Mouse (Mus musculus) limb, embryonic 10.5 days (tissue): ENCODE data around the gene Rnf11. TPM values are rescaled to one million over a fixed set of nuclear protein-coding genes. Genes with fewer than 3 reads are reported as not detected.
"Not testable (repeated sequence)": the region's sequence is repeated elsewhere in the genome, so short reads cannot be mapped to it uniquely, and the experiment has no call there.

ENCODE experiments used
- DNase-seq: peaks from one replicate; pipeline ENCODE4 v3.0.0-alpha.2; 2017; ENCODE audit warnings: low spot score
- H3K27ac ChIP-seq: fragments of 300-500 bp; sonication (generic); 2 replicates; pipeline ENCODE4 v1.5.1; 2016; ENCODE audit warnings: mild to moderate bottlenecking
- H3K27me3 ChIP-seq: fragments of 300-500 bp; sonication (generic); 2 replicates; pipeline ENCODE4 v1.6.1; 2016; ENCODE audit warnings: low read depth, mild to moderate bottlenecking; ENCODE audit not compliant: poor library complexity, severe bottlenecking
- H3K36me3 ChIP-seq: fragments of 300-500 bp; sonication (generic); 2 replicates; pipeline ENCODE4 v1.6.1; 2016; ENCODE audit warnings: mild to moderate bottlenecking, moderate library complexity
- H3K4me1 ChIP-seq: fragments of 300-500 bp; sonication (generic); 2 replicates; pipeline ENCODE4 v1.6.1; 2016
- H3K4me3 ChIP-seq: fragments of 300-500 bp; sonication (generic); 2 replicates; pipeline ENCODE4 v1.5.1; 2016; ENCODE audit warnings: mild to moderate bottlenecking, moderate library complexity
- H3K9me3 ChIP-seq: fragments of 300-500 bp; sonication (generic); replicated peaks from 2 replicates; pipeline ENCODE4 v1.6.1; 2016; ENCODE audit warnings: mild to moderate bottlenecking
- WGBS: fragments of 180-500 bp; shearing (Covaris S2); methylation state at CpG from one replicate; pipeline ENCODE4 v1.1.7; 2016; 5-methylcytosine and 5-hydroxymethylcytosine counted together
- polyA plus RNA-seq: library from polyadenylated mRNA; unstranded; fragments of >200 nt; fragmentation: Nextera tagmentation; extraction: Ambion mirVana; gene quantifications from 2 replicates; pipeline ENCODE4 v1.2.1, GENCODE M21; 2016

The Rnf11 gene
- polyA plus RNA-seq, 1 experiment from 2014 or later = 21.5 TPM

DNA sequence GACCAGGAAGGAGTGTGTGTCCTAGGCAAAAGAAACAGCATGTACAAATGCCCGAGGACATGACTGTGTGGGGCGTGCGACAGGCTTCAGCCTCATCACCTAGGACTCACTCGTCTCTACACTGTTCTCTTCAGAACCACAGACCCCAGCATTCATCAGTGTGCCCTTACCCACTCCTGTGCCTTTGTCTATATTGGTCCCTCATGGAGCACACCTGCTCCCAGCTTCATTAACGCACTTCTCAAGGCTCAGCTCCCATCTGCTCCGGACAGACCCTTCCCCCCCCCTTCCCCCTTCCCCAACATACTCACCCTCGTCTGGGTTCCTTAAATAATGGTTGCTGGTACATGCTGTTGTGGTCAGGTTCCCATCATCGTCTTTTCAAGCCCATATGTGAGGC is 79.1 kb downstream of the Rnf11 start:
- no peak for DNase-seq
- H3K4me3 ChIP-seq = peak overlapping the region; percentile 7; the same call in 1 of the 2 replicates
- H3K27ac ChIP-seq = no peak overlapping the region
- 75% methylated on average over 8 of the region's 8 CpGs for WGBS
- no peaks in the 10 kb centered on the region for H3K36me3 ChIP-seq
- no peaks in the 10 kb centered on the region for H3K9me3 ChIP-seq
- H3K4me1 ChIP-seq = peaks cover 17% of the 10 kb centered on the region
- peaks cover 17% of the 10 kb centered on the region for H3K27me3 ChIP-seq

DNA sequence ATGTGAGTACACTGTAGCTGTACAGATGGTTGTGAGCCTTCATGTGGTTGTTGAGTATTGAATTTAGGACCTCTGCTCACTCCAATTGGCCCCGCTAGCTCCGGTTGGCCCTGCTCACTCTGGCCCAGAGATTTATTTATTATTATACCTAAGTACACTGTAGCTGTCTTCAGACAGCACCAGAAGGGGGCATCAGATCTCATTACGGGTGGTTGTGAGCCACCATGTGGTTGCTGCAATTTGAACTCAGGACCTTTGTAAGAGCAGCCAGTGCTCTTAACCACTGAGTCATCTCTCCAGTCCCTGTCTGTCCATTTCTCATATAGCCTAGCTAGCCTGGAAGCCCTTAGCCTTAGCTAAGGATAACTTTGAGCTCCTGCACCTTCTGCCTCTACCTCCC is 79.6 kb downstream of the Rnf11 start:
- 90% methylated on average over 3 of the region's 3 CpGs for WGBS
- H3K27me3 ChIP-seq = peaks cover 17% of the 10 kb centered on the region
- not testable (repeated sequence) for H3K27ac ChIP-seq, H3K9me3 ChIP-seq, H3K36me3 ChIP-seq, DNase-seq
- peak overlapping the region; percentile 7; the same call in 1 of the 2 replicates for H3K4me3 ChIP-seq
- peaks cover 17% of the 10 kb centered on the region for H3K4me1 ChIP-seq

DNA sequence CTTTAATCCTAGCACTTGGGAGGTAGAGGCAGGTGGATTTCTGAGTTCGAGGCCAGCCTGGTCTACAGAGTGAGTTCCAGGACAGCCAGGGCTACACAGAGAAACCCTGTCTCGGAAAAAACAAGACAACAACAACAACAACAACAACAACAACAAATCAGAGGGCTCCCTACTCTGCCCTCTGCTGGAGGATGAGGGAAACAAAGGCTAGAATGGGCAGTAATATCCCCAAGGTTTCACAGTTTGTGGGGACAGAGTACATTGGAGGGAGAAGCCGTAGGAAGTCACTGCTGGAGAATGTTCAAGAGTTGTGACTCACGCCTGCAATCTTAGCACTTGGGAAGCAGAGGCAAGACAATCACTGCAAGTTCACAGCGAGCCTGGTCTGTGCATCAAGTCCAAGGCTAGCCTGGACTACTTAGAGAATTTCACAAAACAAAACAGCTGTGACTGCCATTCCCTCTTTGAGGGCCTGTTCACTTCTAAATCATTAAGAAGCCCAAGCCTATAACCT is 83.3 kb downstream of the Rnf11 start:
- DNase-seq = no peak
- H3K9me3 ChIP-seq = no peaks in the 10 kb centered on the region
- H3K4me1 ChIP-seq = peaks cover 4% of the 10 kb centered on the region
- no peak overlapping the region for H3K4me3 ChIP-seq
- no peak overlapping the region for H3K27ac ChIP-seq
- 71% methylated on average over 5 of the region's 5 CpGs for WGBS
- H3K27me3 ChIP-seq = no peaks in the 10 kb centered on the region
- H3K36me3 ChIP-seq = no peaks in the 10 kb centered on the region

Other genes starting within 250 kb of the Rnf11 start
- 26.4 and 33.4 TPM in 2 replicates for gene Eps15, start 204.5 kb downstream of the Rnf11 start, polyA plus RNA-seq
- 6.9 and 7.0 TPM in 2 replicates for gene Ttc39a, start 78.1 kb downstream of the Rnf11 start, polyA plus RNA-seq
- not detected in 2 replicates for gene 4930522H14Rik, start 46.6 kb upstream of the Rnf11 start, polyA plus RNA-seq
- 1.1 and 1.4 TPM in 2 replicates for gene Cdkn2c, start 182.5 kb upstream of the Rnf11 start, polyA plus RNA-seq
- 29.2 TPM in 2 replicates for gene Faf1, start 191.9 kb upstream of the Rnf11 start, polyA plus RNA-seq